Comparison of ENCODE assay signal across 8 mouse cellular contexts in the genomic region with DNA sequence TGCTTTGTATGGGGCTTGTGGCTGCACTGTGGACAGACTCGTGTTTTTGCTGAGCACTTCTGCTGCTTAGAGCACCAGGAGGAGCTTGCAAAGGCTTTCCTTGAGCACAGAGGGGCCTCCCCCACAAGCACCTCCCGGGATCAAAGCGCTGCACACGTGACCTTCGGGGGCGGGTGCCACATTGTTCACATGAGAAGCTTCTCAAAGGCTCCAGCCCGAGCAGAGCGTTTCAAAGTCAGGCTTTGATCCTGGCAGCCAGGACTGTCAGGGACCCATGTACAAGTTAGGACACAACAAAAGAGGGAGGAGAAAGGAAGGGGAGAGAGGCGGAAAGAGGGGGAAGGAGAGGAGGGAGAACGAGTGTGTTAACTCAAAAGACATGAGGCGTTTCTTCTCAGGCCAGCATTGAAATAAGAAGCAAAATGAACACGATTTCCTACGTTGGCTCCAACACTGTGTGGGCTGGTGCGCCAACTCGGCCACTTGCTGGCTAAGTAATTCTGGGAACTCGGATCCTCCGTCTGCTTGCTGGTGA. TPM values are rescaled to one million over a fixed set of nuclear protein-coding genes. Genes with fewer than 3 reads are reported as not detected.
DNase-seq lines count a peak whose midpoint lies in the region; TF ChIP-seq lines count a peak whose summit lies in the region.

No protein-coding gene starts in this region.

- peak overlapping the region; percentile 0 for H3K4me3 ChIP-seq in cerebellum, adult 2 months (replicated peaks; ENCODE audit: insufficient read depth, low read depth, low read length)

- no peak for TF ChIP-seq POLR2A in cerebellum, adult 2 months (IDR thresholded peaks at IDR 0.05; ENCODE audit: borderline replicate concordance, insufficient read depth, low read length)

- no peak for TF ChIP-seq CTCF in cerebellum, adult 2 months (IDR thresholded peaks at IDR 0.05; ENCODE audit: borderline replicate concordance, insufficient read depth, low read depth, low read length)

- peak; percentile 2 for DNase-seq in NIH3T3 (ENCODE audit: low read depth)
- DNase-seq in cerebellum, adult 2 months, result peak; percentile 23 to 25
- peak; percentile 72 to 82 for DNase-seq in frontal cortex, postnatal 10 days (ENCODE audit: low spot score in 2 of 2)
- DNase-seq in hindlimb bud, embryonic 11.5 days (ENCODE audit: extremely low spot score, low read depth, low spot score), result peak; percentile 60
- peak; percentile 59 to 82 for DNase-seq in left cerebral cortex, adult 8-10 months (ENCODE audit: low spot score in 2 of 2)
- peak; percentile 89 for DNase-seq in mesoderm, embryonic 11.5 days (ENCODE audit: low read depth, low spot score)
- peak; percentile 64 to 83 for DNase-seq in right cerebral cortex, postnatal 36 days (ENCODE audit: low spot score in 2 of 2)
- no peak for DNase-seq in MN1 (ENCODE audit: low spot score)

- H3K27me3 ChIP-seq in cerebellum, adult 2 months (ENCODE audit: control insufficient read depth, insufficient read depth, low read length), result no peaks in the 10 kb centered on the region

- 5% methylated on average over 17 of the region's 17 CpGs for WGBS in cerebellum, adult 2 months

- H3K4me1 ChIP-seq in cerebellum, adult 2 months (ENCODE audit: control insufficient read depth, insufficient read depth, low read length), result peaks cover 6% of the 10 kb centered on the region

- H3K27ac ChIP-seq in cerebellum, adult 2 months (ENCODE audit: insufficient read depth, low read length), result no peak overlapping the region

RNA-seq across cellular contexts. Expression of a gene that starts 33.8 kb away (rescaled TPM):
- 17.2 and 19.2 TPM in 2 replicates for polyA plus RNA-seq in cerebellum, adult 2 months (2012; rRNA removed)
- total RNA-seq in left cerebral cortex, adult 8-10 months (2022), result 10 to 100 TPM; 44.5 to 52.1 (median 47.5) TPM
